9 mouse cellular contexts compared by ENCODE assay signal in genomic region chr1:166843397-166843877, GRCm38 (mm10).
A peak's percentile ranks its signal among the peaks of the same experiment; 100 is the strongest.
DNase-seq lines count a peak whose midpoint lies in the region; ATAC-seq lines count a peak whose summit lies in the region.
"Had no signal": no experiment of that assay in that cellular context is flagged by ENCODE, and none has a peak within 500 bp of the region (broad histone marks: within the 10 kb centered on the region; RNA-seq: fewer than 3 reads in every experiment).

No protein-coding gene starts in this region.

- no peak; the same call in 1 of the 2 replicates for ATAC-seq in embryonic facial prominence, embryonic 11.5 days (replicated peaks; ENCODE audit: insufficient number of reproducible peaks, low FRiP score, low TSS enrichment, low read depth)
- ATAC-seq in hindbrain, embryonic 15.5 days (ENCODE audit: low FRiP score, low read depth) = peak; percentile 76; the same call in 1 of the 2 replicates
- ATAC-seq in megakaryocyte, adult 5-6 weeks (ENCODE audit: poor library complexity, severe bottlenecking) = peak; percentile 53

- intact Hi-C loops in left cerebral cortex, postnatal 4 days (cut with DNase I) = no loop called here
- intact Hi-C loops in left cerebral cortex, postnatal 36 days (cut with DNase I) = no loop called here

- H3K9me3 ChIP-seq in embryonic facial prominence, embryonic 11.5 days (replicated peaks; ENCODE audit: control insufficient read depth, low read length) = no peaks in the 10 kb centered on the region
- H3K9me3 ChIP-seq in hindbrain, embryonic 15.5 days = no peaks in the 10 kb centered on the region
- H3K9me3 ChIP-seq: limb, embryonic 15.5 days had no signal

- peak; percentile 67 for DNase-seq in left cerebral cortex, postnatal 4 days
- DNase-seq in left cerebral cortex, postnatal 36 days (ENCODE audit: low spot score in 2 of 2) = no peak
- DNase-seq in embryonic facial prominence, embryonic 11.5 days (ENCODE audit: low spot score) = peak; percentile 64
- peak; percentile 41 for DNase-seq in thymus, postnatal 25 days
- DNase-seq in gastrocnemius, postnatal 4 days (ENCODE audit: low spot score in 2 of 2) = no peak
- DNase-seq in right cerebral cortex, postnatal 36 days (ENCODE audit: low spot score in 2 of 2) = no peak

- WGBS in embryonic facial prominence, embryonic 11.5 days = 2% methylated on average over 11 of the region's 11 CpGs
- WGBS in hindbrain, embryonic 15.5 days = 0% methylated on average over 11 of the region's 11 CpGs

- H3K4me3 ChIP-seq in embryonic facial prominence, embryonic 11.5 days (ENCODE audit: low read depth, low read length) = no peak overlapping the region
- H3K4me3 ChIP-seq in hindbrain, embryonic 15.5 days = peak overlapping the region; percentile 24
- H3K4me3 ChIP-seq: limb, embryonic 15.5 days had no signal

- H3K27me3 ChIP-seq in embryonic facial prominence, embryonic 11.5 days (ENCODE audit: control insufficient read depth, insufficient read depth, low read length) = no peaks in the 10 kb centered on the region
- H3K27me3 ChIP-seq in hindbrain, embryonic 15.5 days = no peaks in the 10 kb centered on the region
- H3K27me3 ChIP-seq: limb, embryonic 15.5 days had no signal

- H3K4me1 ChIP-seq in embryonic facial prominence, embryonic 11.5 days (ENCODE audit: control insufficient read depth, insufficient read depth, low read length) = no peaks in the 10 kb centered on the region
- peaks cover 23% of the 10 kb centered on the region for H3K4me1 ChIP-seq in hindbrain, embryonic 15.5 days (replicated peaks)
- H3K4me1 ChIP-seq: limb, embryonic 15.5 days had no signal

- H3K36me3 ChIP-seq in embryonic facial prominence, embryonic 11.5 days (replicated peaks; ENCODE audit: control insufficient read depth, insufficient read depth, low read depth, low read length) = no peaks in the 10 kb centered on the region
- no peaks in the 10 kb centered on the region for H3K36me3 ChIP-seq in hindbrain, embryonic 15.5 days
- H3K36me3 ChIP-seq: limb, embryonic 15.5 days had no signal

- no peak overlapping the region; the same call in 1 of the 2 replicates for H3K4me2 ChIP-seq in embryonic facial prominence, embryonic 11.5 days (ENCODE audit: low read depth, low read length)
- H3K4me2 ChIP-seq in hindbrain, embryonic 15.5 days = peak overlapping the region; percentile 53
- H3K4me2 ChIP-seq: limb, embryonic 15.5 days had no signal

- H3K27ac ChIP-seq in embryonic facial prominence, embryonic 11.5 days (replicated peaks; ENCODE audit: low read depth, low read length) = no peak overlapping the region
- H3K27ac ChIP-seq in hindbrain, embryonic 15.5 days (replicated peaks) = peak overlapping the region; percentile 72
- H3K27ac ChIP-seq: limb, embryonic 15.5 days had no signal

- peak overlapping the region; percentile 14; the same call in 1 of the 2 replicates for H3K9ac ChIP-seq in embryonic facial prominence, embryonic 11.5 days (replicated peaks; ENCODE audit: low read length)
- H3K9ac ChIP-seq in hindbrain, embryonic 15.5 days = peak overlapping the region; percentile 28; the same call in 1 of the 2 replicates
- H3K9ac ChIP-seq: limb, embryonic 15.5 days had no signal

Comparison
In these comparisons a context has a peak if more than half of its experiments do, and no peak if none do; other contexts are left out.
1. DNase-seq: peak in left cerebral cortex, postnatal 4 days (single experiment), embryonic facial prominence, embryonic 11.5 days (single experiment) and thymus, postnatal 25 days (single experiment); none in left cerebral cortex, postnatal 36 days (0 of 2), gastrocnemius, postnatal 4 days (0 of 2) and right cerebral cortex, postnatal 36 days (0 of 2).